Mouse (Mus musculus) heart, adult 2 months (tissue): ENCODE data around the gene Cep63. TPM values are rescaled to one million over a fixed set of nuclear protein-coding genes. Genes with fewer than 3 reads are reported as not detected.

Experiments
- DNase-seq, 2 experiments: peaks; one replicate each; pipeline ENCODE4 v3.0.0; 2021
- H3K27ac ChIP-seq: fragments of 200-600 bp; 2 replicates; pipeline ENCODE4 v1.8.1; 2022
- H3K27me3 ChIP-seq: fragments of 200-500 bp; 2 replicates; pipeline ENCODE4 v1.6.1; 2012; ENCODE audit warnings: mild to moderate bottlenecking, low read length, inconsistent platforms, mixed read lengths; ENCODE audit not compliant: control insufficient read depth, insufficient read depth
- H3K36me3 ChIP-seq: fragments of 200-500 bp; 2 replicates; pipeline ENCODE4 v1.6.1; 2012; ENCODE audit warnings: low read length, inconsistent platforms; ENCODE audit not compliant: control insufficient read depth, insufficient read depth
- H3K4me1 ChIP-seq: fragments of 200-500 bp; 2 replicates; pipeline ENCODE4 v1.6.1; 2011; ENCODE audit warnings: low read length; ENCODE audit not compliant: control insufficient read depth, insufficient read depth
- H3K4me3 ChIP-seq: fragments of 200-600 bp; 2 replicates; pipeline ENCODE4 v1.8.1; 2022
- H3K79me2 ChIP-seq: fragments of 200-500 bp; replicated peaks from 2 replicates; pipeline ENCODE4 v1.6.1; 2012; ENCODE audit warnings: mild to moderate bottlenecking, inconsistent platforms, low read length, moderate library complexity, mixed read lengths; ENCODE audit not compliant: control insufficient read depth, insufficient read depth
- H3K9ac ChIP-seq: fragments of 200-500 bp; 2 replicates; pipeline ENCODE4 v1.6.1; 2012; ENCODE audit warnings: low read depth, mild to moderate bottlenecking, control low read depth, inconsistent platforms, low read length, mixed read lengths
- CTCF ChIP-seq: fragments of 200-600 bp; IDR thresholded peaks from 2 replicates; pipeline ENCODE4 v1.8.1; 2022; ENCODE audit warnings: antibody characterized with exemption, mild to moderate bottlenecking, moderate library complexity
- EP300 ChIP-seq: fragments of 200-500 bp; IDR thresholded peaks from 2 replicates; pipeline ENCODE4 v1.6.1; 2011; ENCODE audit warnings: low read depth, low read length, control low read depth; ENCODE audit not compliant: insufficient read depth
- POLR2A ChIP-seq: fragments of 200-500 bp; IDR thresholded peaks from 2 replicates; pipeline ENCODE4 v1.6.1; 2011; ENCODE audit warnings: mild to moderate bottlenecking, low read depth, low read length, control low read depth; ENCODE audit not compliant: insufficient read depth
- WGBS: fragments of 180-500 bp; shearing (Covaris S2); methylation state at CpG from one replicate; pipeline ENCODE4 v1.1.7; 2018; 5-methylcytosine and 5-hydroxymethylcytosine counted together
- intact Hi-C: fragments of 180-260 bp; cut with DNase I; formaldehyde crosslinking; loops from one replicate; pipeline ENCODE4 v1.15.1; 2025
- polyA plus RNA-seq: library from polyadenylated mRNA; depleted of rRNA; stranded (reverse); fragments of >200 nt; gene quantifications from 2 replicates; pipeline ENCODE4 v1.2.3, GENCODE M21; 2012; rRNA removed
- total RNA-seq, 2 experiments: library from RNA; stranded (reverse); gene quantifications; 2 replicates each; pipeline ENCODE4 v1.2.3; 2021

Cep63 gene
- total and polyA plus RNA-seq, 3 experiments = 7.3 to 57.5 (median 49.4) TPM

GRCm38 (mm10) chr9:102544116-102544772 is 82.1 kb downstream of the Cep63 start:
- no peaks in the 10 kb centered on the region for H3K79me2 ChIP-seq
- no peak overlapping the region for H3K4me3 ChIP-seq
- H3K27ac ChIP-seq = no peak overlapping the region
- whole genome bisulfite sequencing = 23% methylated on average over 11 of the region's 11 CpGs
- intact Hi-C loops = loop anchor here (2.0 to 10.0 kb wide), 2 partner anchors 855 to 1229 kb away; no protein-coding TSS in a partner anchor
- H3K27me3 ChIP-seq = no peaks in the 10 kb centered on the region
- H3K4me1 ChIP-seq = peaks cover 1% of the 10 kb centered on the region; the same call in 1 of the 2 replicates
- TF ChIP-seq CTCF = no peak
- no peak for TF ChIP-seq POLR2A
- TF ChIP-seq EP300 = no peak
- DNase-seq = no peak
- H3K36me3 ChIP-seq = no peaks in the 10 kb centered on the region
- H3K9ac ChIP-seq = no peak overlapping the region

DNA sequence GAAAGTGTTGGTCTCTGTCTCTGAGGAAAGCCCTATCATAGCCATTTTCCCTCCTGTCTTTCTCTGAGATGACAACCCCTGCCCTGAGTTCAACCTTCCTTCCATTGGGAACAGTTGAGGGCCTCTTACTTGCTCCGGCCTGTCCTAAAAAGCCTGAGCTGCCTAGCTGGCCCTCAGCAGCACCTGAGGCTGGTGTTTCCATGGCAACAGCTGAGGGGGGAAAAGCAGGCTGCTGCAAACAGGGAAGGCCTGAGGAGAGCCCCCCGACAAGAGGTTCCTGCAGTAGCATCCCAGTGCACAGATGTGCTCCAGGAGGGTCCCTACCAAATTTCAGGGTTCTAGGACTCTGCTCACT is 82.6 kb downstream of the Cep63 start:
- no peak overlapping the region for H3K4me3 ChIP-seq
- no peaks in the 10 kb centered on the region for H3K36me3 ChIP-seq
- TF ChIP-seq EP300 (no peak), CTCF (no peak), POLR2A (no peak)
- 85% methylated on average over 2 of the region's 2 CpGs for WGBS
- peaks cover 1% of the 10 kb centered on the region; the same call in 1 of the 2 replicates for H3K4me1 ChIP-seq
- no peaks in the 10 kb centered on the region for H3K79me2 ChIP-seq
- H3K9ac ChIP-seq = no peak overlapping the region
- no peak for DNase-seq
- intact Hi-C loops = loop anchor here (2.0 to 10.0 kb wide), 2 partner anchors 855 to 1229 kb away; no protein-coding TSS in a partner anchor
- H3K27me3 ChIP-seq = no peaks in the 10 kb centered on the region
- no peak overlapping the region for H3K27ac ChIP-seq

- H3K36me3 ChIP-seq = no peaks in the 10 kb centered on the region
- WGBS = 68% methylated on average over 8 of the region's 8 CpGs
- no peaks in the 10 kb centered on the region for H3K27me3 ChIP-seq
- H3K27ac ChIP-seq = no peak overlapping the region
- H3K9ac ChIP-seq = no peak overlapping the region
- H3K79me2 ChIP-seq = no peaks in the 10 kb centered on the region
- intact Hi-C loops = loop anchor here (10.0 kb wide), 1 partner anchor 1228 kb away; no protein-coding TSS in a partner anchor
- no peak for TF ChIP-seq CTCF
- TF ChIP-seq EP300 = no peak
- no peak for TF ChIP-seq POLR2A
- H3K4me3 ChIP-seq = no peak overlapping the region
- DNase-seq = no peak
- peaks cover 1% of the 10 kb centered on the region; the same call in 1 of the 2 replicates for H3K4me1 ChIP-seq
Measured at GRCm38 (mm10) chr9:102542540-102542939, 83.8 kb downstream of the Cep63 start.

GRCm38 (mm10) chr9:102541666-102542065 is 84.7 kb downstream of the Cep63 start:
- no peaks in the 10 kb centered on the region for H3K79me2 ChIP-seq
- H3K27ac ChIP-seq = no peak overlapping the region
- H3K27me3 ChIP-seq = no peaks in the 10 kb centered on the region
- no peak overlapping the region for H3K4me3 ChIP-seq
- no peak for DNase-seq
- no peak overlapping the region for H3K9ac ChIP-seq
- no peak for TF ChIP-seq CTCF
- TF ChIP-seq POLR2A = no peak
- intact Hi-C loops = loop anchor here (10.0 kb wide), 1 partner anchor 1227 kb away; no protein-coding TSS in a partner anchor
- WGBS = 80% methylated on average over 10 of the region's 10 CpGs
- peaks cover 1% of the 10 kb centered on the region; the same call in 1 of the 2 replicates for H3K4me1 ChIP-seq
- H3K36me3 ChIP-seq = no peaks in the 10 kb centered on the region

DNA sequence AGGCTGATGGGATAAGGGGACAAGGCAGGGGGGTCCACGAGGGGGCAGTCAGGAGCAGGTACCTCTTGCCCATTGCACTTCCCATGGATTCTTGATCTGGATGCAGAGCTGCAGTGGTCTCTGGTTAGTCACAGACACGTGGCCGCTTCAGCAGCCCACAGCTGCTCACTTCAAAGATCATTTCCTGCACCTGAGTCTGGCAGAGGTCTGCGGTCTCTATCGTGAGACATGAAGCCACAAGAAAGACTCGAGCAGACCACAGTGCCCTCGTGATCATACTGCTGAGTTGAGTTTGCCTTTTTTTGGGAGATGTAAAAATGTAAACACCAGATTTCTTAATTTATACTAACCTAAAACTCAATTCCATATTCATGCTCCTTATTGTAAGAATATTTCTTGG is 86.6 kb downstream of the Cep63 start:
- Histone ChIP-seq H3K4me3 (no peak overlapping the region), H3K9ac (no peak overlapping the region), H3K4me1 (no peaks in the 10 kb centered on the region; the same call in 1 of the 2 replicates), H3K36me3 (no peaks in the 10 kb centered on the region), H3K27me3 (no peaks in the 10 kb centered on the region), H3K79me2 (no peaks in the 10 kb centered on the region), H3K27ac (no peak overlapping the region)
- DNase-seq = no peak
- intact Hi-C loops = loop anchor here (10.0 kb wide), 1 partner anchor 1225 kb away; no protein-coding TSS in a partner anchor
- TF ChIP-seq EP300 = no peak
- no peak for TF ChIP-seq POLR2A
- TF ChIP-seq CTCF = no peak
- 54% methylated on average over 7 of the region's 7 CpGs for WGBS

- DNase-seq = no peak
- no peaks in the 10 kb centered on the region for H3K36me3 ChIP-seq
- 86% methylated on average over 4 of the region's 4 CpGs for WGBS
- no peaks in the 10 kb centered on the region for H3K4me1 ChIP-seq
- TF ChIP-seq EP300 = no peak
- no peak for TF ChIP-seq POLR2A
- TF ChIP-seq CTCF = no peak
- no peak overlapping the region for H3K27ac ChIP-seq
- H3K79me2 ChIP-seq = no peaks in the 10 kb centered on the region
- no peaks in the 10 kb centered on the region for H3K27me3 ChIP-seq
- no peak overlapping the region for H3K9ac ChIP-seq
- intact Hi-C loops = no loop called here
- no peak overlapping the region for H3K4me3 ChIP-seq
Measured at GRCm38 (mm10) chr9:102536968-102537367, 89.4 kb downstream of the Cep63 start.

Other genes with a start within 250 kb of the Cep63 start
- 10 to 100 TPM; 11.4 to 12.1 TPM for gene Ky, start 120.8 kb downstream of the Cep63 start, total RNA-seq
- gene Ky, start 120.8 kb downstream of the Cep63 start, polyA plus RNA-seq = 8.2 and 15.7 TPM in 2 replicates
- gene Anapc13, start 238 bp downstream of the Cep63 start, total RNA-seq = 100 to 1,000 TPM; 344 to 384 TPM
- 128 and 135 TPM in 2 replicates for gene Anapc13, start 238 bp downstream of the Cep63 start, polyA plus RNA-seq
- gene Amotl2, start 90.1 kb upstream of the Cep63 start, total RNA-seq = 10 to 100 TPM; 56.5 to 66.3 TPM
- gene Amotl2, start 90.1 kb upstream of the Cep63 start, polyA plus RNA-seq = 25.9 and 28.3 TPM in 2 replicates
- 10 to 100 TPM; 38.1 to 39.7 TPM for gene Ryk, start 208.4 kb upstream of the Cep63 start, total RNA-seq
- gene Ryk, start 208.4 kb upstream of the Cep63 start, polyA plus RNA-seq = 31.5 and 45.1 TPM in 2 replicates